Mouse (Mus musculus) MEL (cell line): ENCODE data around the gene Vcp. TPM values are rescaled to one million over a fixed set of nuclear protein-coding genes. Genes with fewer than 3 reads are reported as not detected.
A peak's percentile ranks its signal among the peaks of the same experiment; 100 is the strongest.

Source experiments
- DNase-seq: peaks from one replicate; pipeline ENCODE4 v3.0.0; 2011; ENCODE audit warnings: low read depth, low spot score
- H3K27ac ChIP-seq: 2 replicates; pipeline ENCODE4 v1.5.1; 2012; ENCODE audit warnings: low read depth, mild to moderate bottlenecking, control low read depth, low read length, moderate library complexity; ENCODE audit not compliant: control insufficient read depth
- H3K27me3 ChIP-seq, 2 experiments: fragments of 150-350 bp in 1 of 2; sonication (generic) in 1 of 2; 2 replicates each; pipeline ENCODE4 v1.6.1; 2012; ENCODE audit warnings: low read length in 2 of 2, mild to moderate bottlenecking in 2 of 2, improper control_type of control experiment in 1 of 2, moderate library complexity in 1 of 2; ENCODE audit not compliant: insufficient read depth in 2 of 2, control insufficient read depth in 1 of 2
- H3K36me3 ChIP-seq, 2 experiments: 2 replicates each; pipeline ENCODE4 v1.6.1; 2012 to 2014; ENCODE audit warnings: low read length in 2 of 2, improper control_type of control experiment in 1 of 2, inconsistent platforms in 1 of 2, mild to moderate bottlenecking in 1 of 2; ENCODE audit not compliant: insufficient read depth in 2 of 2, control insufficient read depth in 1 of 2
- H3K4me1 ChIP-seq, 2 experiments: fragments of 150-350 bp in 1 of 2; sonication (generic) in 1 of 2; 2 replicates each; pipeline ENCODE4 v1.6.1; 2012; ENCODE audit warnings: low read length in 2 of 2, improper control_type of control experiment in 1 of 2, mild to moderate bottlenecking in 1 of 2; ENCODE audit not compliant: insufficient read depth in 2 of 2, control insufficient read depth in 1 of 2
- H3K4me3 ChIP-seq, 2 experiments: fragments of 150-350 bp in 1 of 2; sonication (generic) in 1 of 2; 2 replicates each; pipeline ENCODE4 v1.5.1; 2012; ENCODE audit warnings: low read depth in 2 of 2, low read length in 2 of 2, mild to moderate bottlenecking in 2 of 2, moderate library complexity in 2 of 2, control low read depth in 1 of 2, improper control_type of control experiment in 1 of 2; ENCODE audit not compliant: control insufficient read depth in 1 of 2, insufficient read depth in 1 of 2
- H3K79me2 ChIP-seq: 2 replicates; pipeline ENCODE4 v1.6.1; 2012; ENCODE audit warnings: mild to moderate bottlenecking, low read length, moderate library complexity; ENCODE audit not compliant: control insufficient read depth, poor library complexity, insufficient read depth
- H3K9ac ChIP-seq: 2 replicates; pipeline ENCODE4 v1.6.1; 2012; ENCODE audit warnings: low read depth, mild to moderate bottlenecking, control low read depth, low read length, moderate library complexity; ENCODE audit not compliant: control insufficient read depth, poor library complexity, severe bottlenecking
- H3K9me3 ChIP-seq: fragments of 150-350 bp; sonication (generic); replicated peaks from 2 replicates; pipeline ENCODE4 v1.6.1; 2012; ENCODE audit warnings: mild to moderate bottlenecking, low read length, improper control_type of control experiment, moderate library complexity; ENCODE audit not compliant: insufficient read depth
- BHLHE40 ChIP-seq: IDR thresholded peaks from 2 replicates; pipeline ENCODE4 v1.6.1; 2012; ENCODE audit warnings: low read depth, mild to moderate bottlenecking, inconsistent platforms, low read length, improper control_type of control experiment, borderline replicate concordance
- CHD1 ChIP-seq: IDR thresholded peaks from 2 replicates; pipeline ENCODE4 v1.6.1; 2012; ENCODE audit warnings: low read depth, mild to moderate bottlenecking, inconsistent platforms, low read length, improper control_type of control experiment
- CHD2 ChIP-seq: IDR thresholded peaks from 2 replicates; pipeline ENCODE4 v1.6.1; 2011; ENCODE audit warnings: low read length, improper control_type of control experiment
- CTCF ChIP-seq, 3 experiments: IDR thresholded peaks in 2 of 3; conservative IDR thresholded peaks in 1 of 3; 2 replicates each; pipeline ENCODE4 v1.5.1; 2011 to 2012; ENCODE audit warnings: low read length in 3 of 3, low read depth in 2 of 3, mild to moderate bottlenecking in 2 of 3, improper control_type of control experiment in 1 of 3, inconsistent platforms in 1 of 3, mixed read lengths in 1 of 3, moderate library complexity in 1 of 3; ENCODE audit not compliant: control insufficient read depth in 1 of 3, insufficient read depth in 1 of 3, poor library complexity in 1 of 3, severe bottlenecking in 1 of 3
- E2F4 ChIP-seq: IDR thresholded peaks from 2 replicates; pipeline ENCODE4 v1.6.1; 2011; ENCODE audit warnings: low read depth, low read length, improper control_type of control experiment, borderline replicate concordance
- ELF1 ChIP-seq: IDR thresholded peaks from 2 replicates; pipeline ENCODE4 v1.6.1; 2014; ENCODE audit warnings: low read depth, mild to moderate bottlenecking, inconsistent platforms, low read length, improper control_type of control experiment, moderate library complexity
- EP300 ChIP-seq, 2 experiments: IDR thresholded peaks; 2 replicates each; pipeline ENCODE4 v1.6.1; 2011; ENCODE audit warnings: improper control_type of control experiment in 2 of 2, low read length in 2 of 2, low read depth in 1 of 2, mild to moderate bottlenecking in 1 of 2
- ETS1 ChIP-seq: IDR thresholded peaks from 2 replicates; pipeline ENCODE4 v1.6.1; 2012; ENCODE audit warnings: low read depth, mild to moderate bottlenecking, inconsistent platforms, low read length, improper control_type of control experiment, moderate library complexity
- GABPA ChIP-seq: IDR thresholded peaks from 2 replicates; pipeline ENCODE4 v1.6.1; 2012; ENCODE audit warnings: low read depth, mild to moderate bottlenecking, inconsistent platforms, low read length, improper control_type of control experiment, moderate library complexity
- GATA1 ChIP-seq: IDR thresholded peaks from 2 replicates; pipeline ENCODE4 v1.6.1; 2011; ENCODE audit warnings: low read depth, low read length, improper control_type of control experiment
- HCFC1 ChIP-seq: IDR thresholded peaks from 2 replicates; pipeline ENCODE4 v1.6.1; 2012; ENCODE audit warnings: low read depth, mild to moderate bottlenecking, inconsistent platforms, low read length, improper control_type of control experiment, moderate library complexity
- JUND ChIP-seq: IDR thresholded peaks from 2 replicates; pipeline ENCODE4 v1.6.1; 2011; ENCODE audit warnings: low read depth, mild to moderate bottlenecking, improper control_type of control experiment, low read length
- KAT2A ChIP-seq: conservative IDR thresholded peaks from 2 replicates; pipeline ENCODE4 v1.6.1; 2012; ENCODE audit warnings: low read depth, low read length, improper control_type of control experiment, inconsistent platforms
- MAX ChIP-seq: IDR thresholded peaks from 2 replicates; pipeline ENCODE4 v1.6.1; 2011; ENCODE audit warnings: low read length, improper control_type of control experiment
- MAZ ChIP-seq: IDR thresholded peaks from 2 replicates; pipeline ENCODE4 v1.6.1; 2012; ENCODE audit warnings: low read depth, mild to moderate bottlenecking, inconsistent platforms, low read length, improper control_type of control experiment
- MEF2A ChIP-seq: IDR thresholded peaks from 2 replicates; pipeline ENCODE4 v1.6.1; 2014; ENCODE audit warnings: low read depth, mild to moderate bottlenecking, inconsistent platforms, low read length, improper control_type of control experiment; ENCODE audit not compliant: poor library complexity, insufficient replicate concordance, severe bottlenecking; ENCODE audit errors: extremely low read depth
- MXI1 ChIP-seq: IDR thresholded peaks from 2 replicates; pipeline ENCODE4 v1.6.1; 2011; ENCODE audit warnings: mild to moderate bottlenecking, low read depth, low read length, improper control_type of control experiment
- MYB ChIP-seq: IDR thresholded peaks from 2 replicates; pipeline ENCODE4 v1.6.1; 2011; ENCODE audit warnings: mild to moderate bottlenecking, low read depth, low read length, improper control_type of control experiment
- MYC ChIP-seq: IDR thresholded peaks from 2 replicates; pipeline ENCODE4 v1.6.1; 2011; ENCODE audit warnings: low read depth, mild to moderate bottlenecking, low read length, improper control_type of control experiment, moderate library complexity
- NELFE ChIP-seq: IDR thresholded peaks from 2 replicates; pipeline ENCODE4 v1.6.1; 2011; ENCODE audit warnings: low read depth, low read length, improper control_type of control experiment
- NRF1 ChIP-seq: IDR thresholded peaks from 2 replicates; pipeline ENCODE4 v1.6.1; 2014; ENCODE audit warnings: low read depth, mild to moderate bottlenecking, inconsistent platforms, low read length, improper control_type of control experiment, moderate library complexity; ENCODE audit not compliant: poor library complexity, insufficient read depth, severe bottlenecking
- POLR2A ChIP-seq, 2 experiments: IDR thresholded peaks; 2 replicates each; pipeline ENCODE4 v1.6.1; 2011 to 2012; ENCODE audit warnings: low read length in 2 of 2, mild to moderate bottlenecking in 2 of 2, control low read depth in 1 of 2, improper control_type of control experiment in 1 of 2, low read depth in 1 of 2, moderate library complexity in 1 of 2; ENCODE audit not compliant: control insufficient read depth in 1 of 2, insufficient read depth in 1 of 2, poor library complexity in 1 of 2
- POLR2AphosphoS2 ChIP-seq: IDR thresholded peaks from 2 replicates; pipeline ENCODE4 v1.6.1; 2011; ENCODE audit warnings: low read length, improper control_type of control experiment
- POLR2AphosphoS5 ChIP-seq: IDR thresholded peaks from 2 replicates; pipeline ENCODE4 v1.6.1; 2012; ENCODE audit warnings: low read depth, borderline replicate concordance, mild to moderate bottlenecking, inconsistent platforms, low read length, moderate library complexity, mixed read lengths
- RAD21 ChIP-seq: IDR thresholded peaks from 2 replicates; pipeline ENCODE4 v1.6.1; 2011; ENCODE audit warnings: mild to moderate bottlenecking, low read depth, low read length, improper control_type of control experiment
- RCOR1 ChIP-seq: IDR thresholded peaks from 2 replicates; pipeline ENCODE4 v1.6.1; 2012; ENCODE audit warnings: low read depth, mild to moderate bottlenecking, inconsistent platforms, low read length, improper control_type of control experiment
- SIN3A ChIP-seq: IDR thresholded peaks from 2 replicates; pipeline ENCODE4 v1.6.1; 2012; ENCODE audit warnings: low read length, improper control_type of control experiment, inconsistent platforms
- SMC3 ChIP-seq: IDR thresholded peaks from 2 replicates; pipeline ENCODE4 v1.6.1; 2011; ENCODE audit warnings: low read depth, low read length, improper control_type of control experiment
- TCF12 ChIP-seq: IDR thresholded peaks from 2 replicates; pipeline ENCODE4 v1.6.1; 2014; ENCODE audit warnings: low read depth, mild to moderate bottlenecking, inconsistent platforms, low read length, improper control_type of control experiment, moderate library complexity
- UBTF ChIP-seq: IDR thresholded peaks from 2 replicates; pipeline ENCODE4 v1.6.1; 2012; ENCODE audit warnings: low read depth, mild to moderate bottlenecking, inconsistent platforms, low read length, improper control_type of control experiment, moderate library complexity, borderline replicate concordance; ENCODE audit not compliant: insufficient read depth
- USF1 ChIP-seq: IDR thresholded peaks from 2 replicates; pipeline ENCODE4 v1.6.1; 2014; ENCODE audit warnings: low read depth, mild to moderate bottlenecking, inconsistent platforms, low read length, improper control_type of control experiment, moderate library complexity
- USF2 ChIP-seq, 2 experiments: IDR thresholded peaks; 2 replicates each; pipeline ENCODE4 v1.6.1; 2011 to 2012; ENCODE audit warnings: improper control_type of control experiment in 2 of 2, low read length in 2 of 2, borderline replicate concordance in 1 of 2, inconsistent platforms in 1 of 2, low read depth in 1 of 2, mild to moderate bottlenecking in 1 of 2; ENCODE audit not compliant: insufficient read depth in 1 of 2
- ZC3H11A ChIP-seq: IDR thresholded peaks from 2 replicates; pipeline ENCODE4 v1.6.1; 2012; ENCODE audit warnings: low read depth, mild to moderate bottlenecking, inconsistent platforms, low read length, improper control_type of control experiment
- ZKSCAN1 ChIP-seq: IDR thresholded peaks from 2 replicates; pipeline ENCODE4 v1.6.1; 2012; ENCODE audit warnings: low read depth, mild to moderate bottlenecking, inconsistent platforms, low read length, improper control_type of control experiment, moderate library complexity
- ZMIZ1 ChIP-seq: IDR thresholded peaks from 2 replicates; pipeline ENCODE4 v1.6.1; 2012; ENCODE audit warnings: low read depth, mild to moderate bottlenecking, inconsistent platforms, low read length, improper control_type of control experiment, moderate library complexity
- ZNF384 ChIP-seq: IDR thresholded peaks from 2 replicates; pipeline ENCODE4 v1.6.1; 2012; ENCODE audit warnings: low read depth, mild to moderate bottlenecking, inconsistent platforms, low read length, improper control_type of control experiment
- polyA plus RNA-seq, 2 experiments: library from polyadenylated mRNA; stranded (reverse) in 1 of 2; unstranded in 1 of 2; fragments of >175 nt in 1 of 2; fragments of >200 nt in 1 of 2; gene quantifications; 2 replicates each; pipeline versions ENCODE4 v1.2.1 to v1.2.4; 2012; ENCODE audit warnings: low replicate concordance in 2 of 2, low read depth in 1 of 2; ENCODE audit not compliant: insufficient read length in 2 of 2, insufficient read depth in 1 of 2, missing spikeins in 1 of 2
- total RNA-seq: library from RNA; depleted of rRNA; stranded (reverse); fragments of 300-350 nt; gene quantifications from 2 replicates; pipeline ENCODE4 v1.2.3, GENCODE M21; 2012

The Vcp gene
- total and polyA plus RNA-seq, 3 experiments: 264 to 792 (median 420) TPM

- H3K36me3 ChIP-seq: peaks cover 0 to 13% of the 10 kb centered on the region in 2 experiments; a peak in 2 of 4 replicates
- no peaks in the 10 kb centered on the region for H3K9me3 ChIP-seq
- peak within 1 kb of the TSS; percentile 53 to 80 for H3K4me3 ChIP-seq
- no peaks in the 10 kb centered on the region for H3K27me3 ChIP-seq
- peak; percentile 97 for DNase-seq
- H3K27ac ChIP-seq: peak within 1 kb of the TSS; percentile 34
- peaks cover 7 to 29% of the 10 kb centered on the region in 2 experiments for H3K4me1 ChIP-seq
- peak within 1 kb of the TSS; percentile 54 for H3K9ac ChIP-seq
- H3K79me2 ChIP-seq: no peaks in the 10 kb centered on the region
- no peak for TF ChIP-seq MYB
- no peak for TF ChIP-seq POLR2AphosphoS2
- TF ChIP-seq EP300 (IDR thresholded peaks at IDR 0.05; ENCODE audit: low read depth in 1 of 2, low read length in 2 of 2): no peak
- no peak for TF ChIP-seq CTCF (IDR thresholded peaks at IDR 0.05 in 2 of 3, conservative IDR thresholded peaks at IDR 0.05 in 1 of 3; ENCODE audit: control insufficient read depth in 1 of 3, insufficient read depth in 1 of 3, low read depth in 2 of 3, low read length in 3 of 3, poor library complexity in 1 of 3, severe bottlenecking in 1 of 3)
- no peak for TF ChIP-seq JUND
- TF ChIP-seq TCF12: no peak
- TF ChIP-seq CHD2: no peak
- peak; percentile 88 for TF ChIP-seq BHLHE40
- TF ChIP-seq E2F4: no peak; the same call in 1 of the 2 replicates
- no peak for TF ChIP-seq MEF2A
- no peak for TF ChIP-seq RCOR1
- TF ChIP-seq ELF1: no peak
- no peak for TF ChIP-seq POLR2A (IDR thresholded peaks at IDR 0.05; ENCODE audit: control insufficient read depth in 1 of 2, insufficient read depth in 1 of 2, low read depth in 1 of 2, low read length in 2 of 2, poor library complexity in 1 of 2)
- peak; percentile 97 for TF ChIP-seq MXI1
- 0 out of 4 replicates have a peak, but pooled peaks of 1 of the 2 experiments have one; percentile 18 for TF ChIP-seq USF2 (IDR thresholded peaks at IDR 0.05; ENCODE audit: borderline replicate concordance in 1 of 2, insufficient read depth in 1 of 2, low read depth in 1 of 2, low read length in 2 of 2)
- no peak for TF ChIP-seq ZC3H11A
- no peak for TF ChIP-seq GABPA
- TF ChIP-seq HCFC1: peak; percentile 64
- TF ChIP-seq SMC3: no peak
- TF ChIP-seq NELFE: 0 out of 2 replicates have a peak, but pooled peaks have one; percentile 15
- TF ChIP-seq ZNF384: no peak
- no peak for TF ChIP-seq GATA1
- TF ChIP-seq KAT2A: no peak
- TF ChIP-seq ZMIZ1: no peak
- TF ChIP-seq USF1: peak; percentile 83
- peak; percentile 94 for TF ChIP-seq SIN3A
- TF ChIP-seq CHD1: no peak
- peak; percentile 83 for TF ChIP-seq NRF1
- no peak for TF ChIP-seq ZKSCAN1
- no peak for TF ChIP-seq POLR2AphosphoS5
- no peak for TF ChIP-seq RAD21
- no peak for TF ChIP-seq UBTF
- peak; percentile 93 for TF ChIP-seq MAX
- peak; percentile 20; the same call in 1 of the 2 replicates for TF ChIP-seq ETS1
- peak; percentile 14; the same call in 1 of the 2 replicates for TF ChIP-seq MAZ
- peak; percentile 51; the same call in 1 of the 2 replicates for TF ChIP-seq MYC
Observed at GRCm38 (mm10) chr4:43045659-43046302, 45.5 kb upstream of the Vcp start, which contains the start of gene Fam214b. Gene Fam214b (minus strand): TSS chr4:43046220.
